Mouse (Mus musculus): ENCODE data around the gene Edaradd.
A peak's percentile ranks its signal among the peaks of the same experiment; 100 is the strongest.

The Edaradd gene

GRCm38 (mm10) chr13:12460881-12461729 is 59.1 kb downstream of the Edaradd start:
- peak; percentile 97 for DNase-seq (ENCODE audit: low spot score in 2 of 2)

GRCm38 (mm10) chr13:12460443-12460842 is 59.8 kb downstream of the Edaradd start:
- peak; percentile 87 to 92 for DNase-seq (ENCODE audit: low spot score in 2 of 2)

- no peak for DNase-seq (ENCODE audit: low spot score in 2 of 2)
Measured at GRCm38 (mm10) chr13:12456711-12457110, 63.5 kb downstream of the Edaradd start.

- DNase-seq (ENCODE audit: low spot score in 2 of 2) = no peak
Measured at GRCm38 (mm10) chr13:12454686-12455390, 65.4 kb downstream of the Edaradd start.

- no peak for DNase-seq (ENCODE audit: low spot score in 2 of 2)
Measured at GRCm38 (mm10) chr13:12453150-12453549, 67.1 kb downstream of the Edaradd start.

GRCm38 (mm10) chr13:12442008-12442587 is 78.1 kb downstream of the Edaradd start:
- no peak for DNase-seq (ENCODE audit: low spot score in 2 of 2)

GRCm38 (mm10) chr13:12440813-12441212 is 79.4 kb downstream of the Edaradd start:
- no peak for DNase-seq (ENCODE audit: low spot score in 2 of 2)

GRCm38 (mm10) chr13:12439586-12439985 is 80.7 kb downstream of the Edaradd start:
- DNase-seq (ENCODE audit: low spot score in 2 of 2) = no peak

GRCm38 (mm10) chr13:12433843-12434242 is 86.4 kb downstream of the Edaradd start:
- no peak for DNase-seq (ENCODE audit: low spot score in 2 of 2)

GRCm38 (mm10) chr13:12428556-12428955 is 91.7 kb downstream of the Edaradd start:
- no peak for DNase-seq (ENCODE audit: low spot score in 2 of 2)

Measured in spleen, postnatal 36 days (tissue).